Mouse (Mus musculus) granulocyte monocyte progenitor cell, adult 5-6 weeks (primary cell): ENCODE measurements at regions not wholly inside any gene's neighbourhood (a gene's known extent, or its start where the extent isn't known, plus 50 kb on each side); places are given as distances from the start of the nearest gene placed in this dataset.

Source experiments
- ATAC-seq: replicated peaks from 2 replicates; pipeline ENCODE4 v1.8.0; 2016; ENCODE audit warnings: mild to moderate bottlenecking, moderate TSS enrichment, inconsistent platforms; ENCODE audit not compliant: poor library complexity, severe bottlenecking

DNA sequence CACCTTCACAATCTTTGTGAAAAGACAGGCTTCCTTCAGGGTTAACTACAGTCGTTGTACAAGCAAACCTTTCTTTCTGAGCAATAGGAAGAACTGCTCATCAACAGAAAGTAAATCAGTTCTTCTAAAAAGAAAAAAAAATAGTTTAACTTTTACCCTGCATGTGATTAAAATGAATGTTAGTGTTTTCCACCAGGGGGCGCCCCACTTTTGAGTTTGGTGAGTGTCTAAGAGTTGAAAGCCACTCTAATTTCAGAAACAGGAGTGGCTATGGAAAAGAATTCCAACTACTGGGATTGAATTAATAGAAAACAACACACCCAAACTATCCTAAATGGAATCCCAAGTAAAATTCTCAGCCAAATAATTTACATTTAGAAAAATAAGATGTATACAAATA lies 430.0 kb downstream of the Cd109 start:
- no peak for ATAC-seq

DNA sequence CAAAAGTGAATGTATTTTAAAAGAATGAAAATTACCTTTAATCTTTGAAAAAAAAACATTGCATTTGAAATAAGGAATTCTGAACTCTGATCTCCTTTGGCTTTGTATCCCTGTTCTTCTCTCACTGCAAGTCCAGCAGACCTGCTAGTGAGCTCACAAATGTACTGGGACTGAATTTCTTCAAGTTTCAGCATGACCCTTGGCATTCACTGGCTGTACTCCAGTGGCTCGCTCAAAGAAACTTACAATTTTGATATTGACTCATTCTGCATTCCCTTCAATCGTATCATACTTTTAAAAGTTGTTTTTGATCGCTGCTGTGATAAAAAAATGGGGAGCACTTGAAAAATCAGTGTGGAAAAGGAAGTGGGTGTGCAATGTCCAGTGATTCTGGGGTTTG lies 456.6 kb downstream of the Cd109 start:
- ATAC-seq: no peak

DNA sequence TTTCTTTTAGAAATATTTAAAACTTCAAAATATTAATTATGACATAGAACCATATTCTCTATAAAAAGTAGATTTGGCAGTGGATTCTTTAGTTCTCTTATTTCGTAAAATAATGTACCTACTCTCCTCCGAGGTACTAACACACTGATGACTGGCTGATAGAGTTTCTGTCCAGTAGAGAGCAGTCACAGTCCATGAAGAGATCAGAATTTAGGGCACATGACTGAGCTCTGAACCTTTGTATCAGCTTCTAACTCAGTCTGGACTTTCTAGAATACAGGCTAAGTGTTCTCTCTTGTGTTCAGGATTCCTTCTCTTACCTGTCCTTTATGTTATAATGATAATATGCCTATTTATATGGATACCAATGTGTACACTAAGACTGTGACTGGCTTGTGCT lies 494.3 kb downstream of the Cd109 start:
- ATAC-seq: no peak

DNA sequence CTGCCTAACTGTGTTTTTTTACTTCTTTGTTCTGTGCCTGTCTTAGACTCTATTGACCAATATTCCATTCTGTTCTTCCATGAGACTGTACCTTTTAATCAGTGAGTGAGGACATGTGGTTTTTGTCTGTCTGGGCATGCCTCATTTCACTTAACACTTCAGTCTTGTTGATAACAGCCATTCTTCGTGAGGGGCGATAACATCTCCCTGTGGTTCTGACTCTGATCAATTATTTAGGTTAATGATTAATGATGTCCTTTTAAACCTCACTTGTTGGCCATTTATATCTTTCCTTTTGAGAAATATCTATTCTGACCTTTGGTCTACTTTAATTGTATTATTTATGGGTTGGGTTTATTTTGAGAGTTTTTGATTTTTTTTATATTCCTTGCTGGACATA lies 496.0 kb downstream of the Cd109 start:
- no peak for ATAC-seq

DNA sequence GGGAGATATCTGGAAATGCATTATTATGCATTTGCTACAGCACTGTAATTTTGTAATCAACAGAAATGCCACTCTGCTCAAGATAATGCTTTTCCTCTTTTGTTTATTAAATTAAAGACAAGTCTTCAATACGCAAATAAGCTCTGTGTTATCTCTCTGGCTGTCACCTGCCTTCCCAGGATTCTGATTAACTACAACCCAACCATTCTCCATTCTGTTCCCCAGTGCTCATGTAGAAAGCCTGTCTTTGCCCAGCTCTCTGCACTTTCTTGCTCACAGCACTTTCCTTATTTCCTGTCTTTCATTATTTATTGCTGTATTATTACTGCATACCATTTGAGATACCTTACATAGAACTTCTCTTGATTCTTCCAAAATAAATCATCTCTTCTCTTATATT lies 525.6 kb downstream of the Cd109 start:
- ATAC-seq: no peak

DNA sequence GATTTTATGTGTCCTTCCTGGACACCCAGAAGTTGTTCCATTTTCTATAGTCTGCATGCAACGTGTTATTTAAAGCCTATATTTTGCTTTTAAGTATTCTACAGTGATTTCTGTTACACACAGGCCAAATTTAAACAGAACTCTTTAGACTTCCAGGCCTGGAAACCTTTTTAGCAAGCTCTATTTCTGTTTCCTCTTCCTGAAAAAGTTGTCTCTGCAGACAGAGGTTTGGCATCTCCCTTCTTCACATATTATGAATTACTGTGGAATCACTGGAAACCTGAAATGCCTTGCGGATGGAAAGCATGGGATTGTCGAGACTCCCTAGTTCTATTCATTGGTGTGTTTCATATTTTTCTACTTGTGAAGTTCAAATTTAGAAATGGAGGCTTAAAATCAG lies 530.7 kb downstream of the Cd109 start:
- ATAC-seq: no peak

DNA sequence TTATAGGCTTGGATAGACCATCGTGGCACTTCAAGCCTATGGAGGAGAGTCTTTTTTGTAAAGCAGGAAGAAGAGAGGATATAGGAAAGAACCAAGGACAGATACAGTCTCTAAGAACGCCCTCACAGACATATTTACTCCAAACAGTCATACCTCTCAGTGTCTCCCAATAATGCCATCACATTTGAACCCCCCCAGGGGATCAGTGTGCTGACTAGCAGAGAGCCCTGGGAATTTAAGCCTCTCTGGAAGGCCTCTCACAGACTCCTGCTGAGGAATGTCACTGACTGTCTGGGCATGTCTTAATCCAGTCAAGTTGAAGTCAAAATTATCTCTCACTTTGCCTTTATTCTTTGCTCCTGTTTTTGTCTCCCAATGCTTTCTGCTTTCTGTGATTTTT lies 550.2 kb downstream of the Cd109 start:
- ATAC-seq: no peak

DNA sequence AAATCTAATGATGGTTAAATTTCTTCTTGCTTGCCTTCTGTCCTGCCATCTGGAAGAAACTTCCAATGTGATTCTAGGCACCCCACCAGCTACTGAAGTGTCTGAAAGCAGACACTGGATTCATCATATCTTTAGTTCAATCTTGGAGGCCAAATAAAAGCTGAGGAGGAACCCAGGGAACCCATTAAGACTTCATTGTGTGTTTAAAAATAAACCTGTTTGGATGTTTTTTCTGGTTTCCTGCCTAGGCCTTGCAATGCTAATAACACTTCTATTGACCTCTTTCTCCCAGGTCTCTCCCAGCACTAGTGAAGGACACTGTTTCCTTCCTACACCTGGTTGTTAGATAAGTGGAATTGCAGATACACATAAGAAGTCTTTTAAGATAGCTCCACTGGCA lies 545.6 kb downstream of the Col12a1 start:
- no peak for ATAC-seq

DNA sequence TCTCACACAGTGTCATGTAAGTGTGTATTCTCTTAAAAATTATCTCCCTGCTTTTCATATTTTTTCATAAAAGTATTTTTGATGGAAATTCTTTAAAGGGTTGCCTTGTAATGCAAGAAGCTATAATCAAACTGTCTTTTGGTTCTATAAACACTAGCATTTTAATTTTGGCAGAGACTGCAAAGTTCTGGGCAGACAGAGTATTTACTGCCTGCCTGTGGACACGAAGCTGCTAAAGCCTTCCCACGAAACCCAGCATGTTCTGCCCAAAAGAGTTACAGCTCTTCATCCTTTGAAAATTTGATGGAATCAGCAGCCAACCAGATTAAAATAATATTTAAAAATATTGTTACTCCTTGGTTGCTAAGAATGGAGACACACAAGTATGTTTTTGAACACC lies 538.7 kb downstream of the Col12a1 start:
- no peak for ATAC-seq

DNA sequence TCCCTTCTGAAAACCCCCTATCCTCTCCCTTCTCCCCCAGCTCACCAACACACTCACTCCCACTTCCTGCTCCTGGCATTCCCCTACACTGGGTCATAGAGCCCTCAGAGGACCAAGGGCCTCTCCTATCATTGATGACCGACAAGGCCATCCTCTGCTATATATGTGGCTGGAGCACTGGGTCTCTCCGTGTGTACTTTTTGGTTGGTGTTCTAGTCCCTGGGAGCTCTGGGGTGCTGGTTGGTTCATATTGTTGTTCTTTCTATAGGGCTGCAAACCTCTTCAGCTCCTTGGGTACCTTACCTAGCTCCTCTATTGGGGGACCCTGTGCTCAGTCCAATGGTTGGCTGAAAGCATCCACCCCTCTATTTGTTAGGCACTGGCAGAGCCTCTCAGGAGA lies 523.2 kb downstream of the Col12a1 start:
- ATAC-seq: no peak

DNA sequence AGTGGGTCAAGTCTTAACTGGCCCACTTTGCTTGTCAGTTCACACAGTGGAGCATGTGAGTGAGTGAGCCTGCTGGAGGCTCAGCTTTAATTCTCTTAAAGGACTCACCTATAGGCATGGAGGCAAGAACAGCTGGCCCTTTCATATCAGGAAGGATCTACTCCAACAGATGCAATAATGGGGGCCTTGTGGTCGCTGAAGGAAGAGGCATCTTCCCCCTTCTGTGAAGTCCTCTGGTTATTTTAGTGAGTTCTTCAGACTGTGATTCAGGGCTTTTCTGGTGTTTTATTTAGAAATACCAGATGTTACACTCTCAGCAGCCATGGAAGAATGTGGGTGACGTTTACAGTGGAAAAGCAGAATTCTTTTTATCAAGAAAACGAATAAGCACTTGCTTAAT lies 516.9 kb downstream of the Col12a1 start:
- ATAC-seq: no peak

DNA sequence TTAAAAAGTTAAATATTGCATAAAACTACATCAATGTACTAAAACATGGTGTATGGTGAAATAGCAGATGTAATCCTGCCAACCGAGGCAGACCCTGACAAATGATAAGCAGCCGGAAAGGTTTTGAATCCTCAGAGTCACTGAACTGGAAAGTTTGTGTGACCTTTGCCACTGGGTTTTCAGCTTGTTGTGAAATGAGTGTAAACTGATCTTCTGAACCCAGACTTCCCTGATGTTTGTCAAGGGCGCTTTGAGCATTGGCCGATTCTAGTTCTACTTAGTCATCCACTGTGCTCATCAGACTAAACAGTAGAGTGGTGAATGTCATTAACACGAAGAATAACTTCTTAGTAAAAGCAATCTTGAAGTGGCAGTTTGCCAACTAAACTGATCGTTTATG lies 505.3 kb downstream of the Col12a1 start:
- no peak for ATAC-seq

DNA sequence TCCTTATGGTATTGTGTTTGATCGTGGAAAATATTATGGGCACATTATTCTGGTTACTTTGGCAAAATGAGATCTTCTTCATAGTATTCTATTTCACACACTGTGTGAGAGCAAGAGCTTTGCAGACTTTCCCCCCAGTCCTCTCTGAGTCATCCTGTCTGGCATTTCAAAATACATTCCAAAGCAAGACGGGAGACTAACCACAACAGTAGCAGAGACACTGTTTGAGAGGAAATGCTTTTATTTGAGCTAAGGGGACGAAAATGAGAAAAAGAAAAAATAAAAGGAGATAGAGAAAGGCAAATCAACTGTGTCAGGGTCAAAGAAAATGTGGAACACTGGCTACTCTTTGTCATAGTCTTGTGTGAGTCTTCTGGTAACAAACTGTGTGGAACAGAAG lies 502.6 kb downstream of the Col12a1 start:
- ATAC-seq: no peak

DNA sequence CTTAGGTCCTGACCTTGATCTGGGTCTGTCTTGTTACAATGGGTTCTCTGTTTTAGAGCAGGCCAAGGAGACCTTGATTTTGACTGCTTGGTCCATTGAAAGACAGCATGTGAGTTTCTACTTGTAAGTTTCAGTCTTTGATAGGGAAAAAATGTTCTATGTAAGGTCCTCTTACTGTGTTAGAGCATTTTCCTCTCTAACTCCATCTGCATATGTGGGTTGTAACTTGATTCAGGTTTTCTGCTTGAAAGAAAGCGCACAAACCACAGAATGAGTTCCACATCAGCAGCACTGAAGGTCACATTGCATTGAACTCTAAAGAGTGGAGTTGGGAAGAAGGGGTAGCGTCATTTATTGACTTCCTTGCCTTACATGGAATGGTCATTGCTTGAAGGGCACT lies 502.2 kb downstream of the Col12a1 start:
- ATAC-seq: no peak

DNA sequence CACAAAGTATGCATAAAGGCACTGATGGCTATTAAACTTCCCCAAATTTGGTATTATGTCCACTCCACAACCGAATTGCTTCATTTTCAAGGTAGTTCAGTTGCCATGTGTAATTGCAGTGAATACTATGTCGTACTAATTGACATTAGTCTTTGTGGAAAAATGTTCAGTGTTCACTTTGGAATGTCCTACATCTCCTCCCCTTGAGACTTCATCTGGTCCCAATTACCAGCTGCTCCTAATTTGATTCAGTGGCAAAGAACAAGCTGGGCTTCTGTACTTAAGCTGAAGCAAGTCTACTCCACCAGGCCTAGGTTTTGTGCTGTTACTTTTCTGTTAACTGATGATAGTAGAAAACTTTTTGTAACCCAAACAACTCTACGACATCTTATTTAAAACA lies 485.6 kb downstream of the Col12a1 start:
- no peak for ATAC-seq

DNA sequence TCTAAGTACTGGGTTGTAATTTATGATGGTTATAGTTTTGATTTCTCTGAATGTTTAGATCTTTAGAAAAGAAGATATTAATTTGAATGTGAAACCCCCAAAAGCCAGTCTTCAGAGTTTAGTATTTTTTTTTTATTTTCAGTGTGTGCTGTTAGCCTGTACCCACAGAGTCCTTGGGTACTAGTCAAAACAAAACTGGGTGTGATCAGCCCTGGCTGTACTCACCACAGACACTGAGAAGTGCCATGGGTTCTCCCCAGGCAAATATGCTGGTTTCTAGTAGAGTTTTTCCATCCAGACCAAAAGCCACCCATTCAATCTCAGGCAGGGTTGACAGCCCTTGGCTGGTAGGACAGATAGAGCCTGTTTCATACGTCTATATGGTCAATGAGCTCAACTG lies 484.9 kb downstream of the Col12a1 start:
- ATAC-seq: no peak

DNA sequence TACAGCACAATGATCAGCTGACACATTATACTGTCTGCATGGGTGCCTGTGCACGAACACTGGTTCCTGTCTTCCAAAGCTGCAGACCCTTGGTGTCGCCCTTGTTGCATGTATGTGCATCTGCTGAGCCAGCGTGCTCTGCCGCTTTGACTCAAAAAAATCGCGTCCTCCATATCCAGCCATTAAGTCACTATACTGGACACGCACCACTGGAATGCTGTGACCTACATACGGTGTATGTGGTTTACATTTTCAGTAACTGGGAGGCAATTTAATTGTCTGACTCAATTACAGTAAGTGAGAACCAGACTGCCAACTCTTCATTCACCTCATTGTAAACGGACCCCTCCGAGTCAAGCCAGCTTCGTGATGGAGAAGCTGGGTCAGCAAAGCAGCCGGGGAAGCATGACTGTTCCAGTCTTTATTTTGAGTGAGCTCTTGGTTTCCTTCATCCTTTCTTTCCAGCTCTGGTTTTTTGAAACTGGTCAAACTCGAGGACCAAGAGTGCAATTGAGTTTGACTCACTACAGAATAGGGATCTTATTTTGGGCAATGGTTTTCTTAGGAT lies 448.9 kb downstream of the Col12a1 start:
- no peak for ATAC-seq

DNA sequence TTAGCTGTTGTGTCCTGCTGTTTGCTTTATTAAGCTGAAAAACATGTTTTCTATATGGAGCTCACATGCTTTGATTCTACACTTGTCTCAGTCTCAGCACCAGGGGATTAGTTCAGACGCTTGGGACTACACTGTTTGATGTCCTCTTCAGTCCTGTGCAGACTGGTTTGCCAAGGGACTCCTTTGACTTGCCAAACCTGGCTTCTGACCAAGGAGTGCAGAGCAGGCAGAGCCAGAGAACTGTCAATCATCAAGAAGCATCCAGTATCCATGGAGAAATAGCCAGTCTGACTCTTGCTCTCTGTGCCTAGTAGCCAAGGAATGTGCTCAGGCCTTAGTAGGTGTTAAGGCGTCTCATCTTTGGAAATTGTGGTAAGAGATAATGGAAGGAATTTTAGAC lies 448.4 kb downstream of the Col12a1 start:
- ATAC-seq: no peak

DNA sequence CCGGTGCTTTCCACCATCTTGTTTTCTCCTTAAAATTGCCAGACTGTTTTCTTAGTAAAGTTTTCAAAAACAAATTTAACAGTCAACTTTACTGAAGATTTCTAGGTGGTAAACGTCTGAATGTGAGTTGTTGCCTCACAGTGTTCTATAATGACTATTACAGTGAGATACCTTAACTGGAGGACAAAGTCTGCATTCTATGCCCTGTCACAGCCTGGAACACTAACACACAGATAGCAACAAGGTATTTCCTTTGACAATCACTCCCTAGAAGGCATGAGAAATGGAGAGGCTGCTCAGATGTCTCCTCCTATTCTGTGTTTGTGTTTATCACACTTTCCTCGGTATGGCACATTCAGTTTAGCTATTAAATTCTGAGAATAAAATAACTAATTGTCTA lies 430.8 kb downstream of the Col12a1 start:
- ATAC-seq: no peak

DNA sequence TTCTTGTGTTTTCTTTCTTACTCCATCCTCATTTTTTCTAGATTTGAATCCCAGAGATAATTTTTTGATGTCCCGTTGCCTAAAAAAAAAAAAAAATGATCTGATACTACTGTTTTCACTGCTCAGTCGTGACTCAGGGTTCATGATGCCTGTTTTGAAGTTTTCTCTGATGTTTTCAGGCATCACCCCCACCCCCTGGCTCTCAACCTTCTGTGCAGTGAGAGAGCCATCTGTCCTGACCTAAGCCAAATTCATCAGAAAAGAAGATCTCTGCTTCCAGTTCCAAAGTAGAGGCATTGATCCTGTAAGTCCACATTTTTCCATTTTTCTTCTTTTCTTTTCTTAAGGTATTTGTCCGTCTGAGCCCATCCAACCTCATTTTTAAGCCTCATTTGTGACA lies 423.3 kb downstream of the Col12a1 start:
- no peak for ATAC-seq

DNA sequence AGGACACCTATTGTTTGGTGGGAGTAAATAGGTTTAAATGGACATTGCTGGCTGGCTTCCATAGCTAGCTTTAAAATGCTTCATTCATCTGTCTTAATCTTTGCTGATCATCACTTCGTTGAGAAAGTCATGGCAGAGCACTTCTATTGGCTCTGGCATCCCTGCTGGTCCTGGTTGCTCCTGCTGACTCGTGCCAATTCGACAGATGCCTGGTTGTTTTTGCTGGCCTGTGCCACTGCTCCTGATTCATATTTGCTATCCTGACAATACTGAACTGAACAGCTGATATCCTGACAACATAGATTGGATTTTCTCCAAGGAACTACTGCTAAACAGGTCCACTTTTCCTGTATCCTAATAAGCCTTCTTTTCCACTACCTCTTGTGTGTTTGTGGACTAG lies 417.1 kb downstream of the Col12a1 start:
- ATAC-seq: no peak

DNA sequence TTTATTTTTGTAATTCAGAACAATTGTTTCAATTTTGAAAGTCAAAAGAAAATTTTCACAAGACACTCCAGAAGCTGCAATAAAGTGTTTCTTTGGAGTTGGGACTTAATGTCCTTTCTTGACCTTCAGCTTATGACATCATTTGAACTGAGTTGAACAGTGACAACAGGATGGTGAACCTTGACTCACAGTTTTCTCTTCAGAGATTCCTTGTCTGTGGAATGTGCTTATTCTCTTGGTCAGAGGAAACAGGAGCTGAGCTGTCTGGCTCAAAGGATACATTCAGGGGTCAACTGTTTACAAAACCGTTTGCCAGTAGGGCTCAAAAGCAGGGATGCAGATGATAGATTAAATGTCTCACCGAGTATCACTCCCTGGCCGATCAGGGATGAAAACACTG lies 408.0 kb downstream of the Col12a1 start:
- ATAC-seq: no peak

DNA sequence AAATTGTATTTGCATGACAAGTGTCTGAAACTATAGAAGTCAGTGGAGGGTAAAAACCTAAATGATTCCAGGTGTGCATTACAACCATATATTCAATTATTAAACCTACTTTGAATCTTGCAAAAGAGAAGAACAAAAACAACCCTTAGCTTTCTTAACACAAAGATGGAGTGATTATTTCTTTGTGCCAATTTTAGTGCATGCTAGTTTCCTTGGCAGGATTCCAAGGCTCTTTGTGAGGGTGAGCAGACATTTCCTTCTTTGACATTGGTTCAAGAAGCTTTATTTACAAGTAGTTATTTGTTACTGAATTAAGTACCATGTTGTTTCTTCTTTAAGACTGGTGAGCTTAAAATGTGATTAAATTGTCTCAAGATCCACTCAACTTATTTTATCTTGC lies 401.2 kb downstream of the Col12a1 start:
- no peak for ATAC-seq
